Mouse (Mus musculus) thymus, postnatal 10 days (tissue): ENCODE results near the gene Gm45062.

Experiments
- DNase-seq, 2 experiments: peaks; one replicate each; pipeline ENCODE4 v3.0.0; 2021; ENCODE audit warnings: low spot score in 2 of 2

Gm45062 gene

DNA sequence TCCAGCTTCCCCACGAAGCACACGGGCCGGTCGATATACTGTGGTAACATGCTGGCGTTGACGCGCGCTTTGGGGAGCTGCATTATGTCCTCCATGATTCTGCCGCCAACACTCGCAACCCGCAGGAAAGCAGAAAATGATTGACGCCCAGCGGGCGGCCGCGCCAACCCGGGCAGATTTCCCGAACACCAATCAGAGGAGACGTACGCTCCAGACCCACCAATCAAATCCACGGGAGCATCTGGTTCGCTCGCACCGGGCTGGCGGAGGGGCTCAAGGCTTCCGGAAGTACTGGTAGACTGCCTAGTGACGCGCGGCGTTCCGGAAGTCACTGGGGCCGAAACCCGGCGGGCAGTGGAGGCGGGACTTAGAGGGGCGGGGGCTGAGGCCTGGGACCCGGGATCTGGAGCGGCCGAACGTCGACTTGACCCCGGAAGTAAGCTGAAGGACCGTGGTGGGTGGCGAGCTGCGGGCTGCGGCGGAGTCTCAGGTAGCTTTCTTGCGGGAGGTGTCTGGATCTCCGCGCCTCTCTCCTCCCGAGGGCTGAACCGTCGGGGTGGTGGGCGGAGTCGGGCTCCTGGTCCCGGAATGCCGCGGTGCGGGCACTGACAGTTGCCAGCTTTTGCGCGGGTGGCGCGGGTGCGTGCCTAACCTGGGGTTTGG is at the start of gene Gm45062, which contains the start of the genes Rpa3 and Umad1:
Gm45062 (plus strand) TSS at position 447 of the 663 bp plus-strand sequence.
Rpa3 (minus strand) TSS at position 170 of the 663 bp plus-strand sequence.
Umad1 (plus strand) TSS at position 285 of the 663 bp plus-strand sequence.
- peak; percentile 92 to 95 for DNase-seq

DNA sequence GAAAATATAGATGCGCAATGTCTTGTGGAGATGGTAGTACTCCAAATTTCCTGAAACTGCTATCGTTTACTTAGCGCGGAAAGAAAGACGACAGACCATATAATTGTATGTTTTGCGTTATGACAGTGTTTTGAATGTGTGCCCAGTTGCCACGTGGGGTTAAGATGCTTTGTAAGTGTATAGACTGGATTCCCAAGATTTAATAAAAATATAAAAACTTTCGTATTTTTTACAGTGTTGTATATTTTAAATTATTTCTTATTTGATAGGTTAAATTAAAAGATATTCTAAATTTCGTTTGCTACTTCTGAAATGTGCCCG is 49.4 kb upstream of the Gm45062 start:
- DNase-seq = no peak

DNA sequence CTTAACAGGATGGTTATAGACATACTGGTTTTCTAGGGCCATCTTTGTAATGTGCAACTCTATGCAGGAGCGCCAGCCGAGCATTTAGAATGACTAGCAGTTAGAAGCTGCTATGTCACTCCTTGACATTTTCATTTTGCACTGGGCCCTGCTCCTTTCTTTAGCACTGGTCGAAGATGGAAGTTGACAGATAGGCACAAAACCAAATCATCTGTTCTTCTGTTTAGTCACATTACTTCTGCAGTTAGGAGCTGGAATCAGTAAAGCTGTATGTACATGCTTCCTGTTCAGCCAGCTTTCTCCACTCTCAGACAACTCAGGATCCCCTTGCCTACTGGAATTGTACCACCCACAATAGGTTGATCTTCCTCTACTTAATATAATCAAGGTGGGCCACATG is 48.6 kb upstream of the Gm45062 start:
- no peak for DNase-seq

DNA sequence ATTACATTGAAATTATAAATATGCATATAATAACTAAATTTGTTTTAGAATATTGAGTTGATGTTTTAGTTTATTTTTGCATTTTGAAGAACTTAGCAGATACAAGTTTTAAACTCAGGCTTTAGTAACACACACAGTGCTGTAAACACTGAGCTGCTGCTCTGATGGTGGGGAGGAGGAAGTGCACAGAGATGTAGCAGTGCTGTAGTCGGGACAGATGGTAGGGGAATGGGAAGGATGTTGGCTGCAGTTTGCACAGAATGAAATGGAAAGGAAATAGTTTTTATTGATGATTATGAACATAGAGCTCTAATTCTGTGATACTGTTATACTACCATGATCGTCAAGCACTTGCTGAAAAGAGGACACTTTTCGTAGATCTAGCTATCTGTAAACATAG is 32.2 kb upstream of the Gm45062 start:
- no peak for DNase-seq

DNA sequence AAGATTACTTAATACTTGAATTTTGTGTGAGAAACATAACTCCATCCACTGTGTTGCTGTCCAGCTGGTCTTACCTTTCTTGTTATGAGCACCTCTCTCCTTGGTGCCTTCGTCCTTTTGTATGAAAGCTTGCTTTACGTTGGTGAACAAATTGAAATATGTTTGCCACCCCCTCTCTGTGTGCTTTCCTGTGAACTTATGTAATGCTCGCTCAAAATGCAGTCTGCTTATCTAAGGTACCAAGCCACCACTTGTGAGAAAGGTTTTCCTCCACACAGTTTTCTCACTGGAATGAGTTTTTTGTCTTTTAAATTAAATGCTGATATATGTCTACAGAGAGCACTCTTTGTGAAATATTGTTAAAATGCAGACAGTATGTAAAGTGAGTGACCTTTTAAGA is 30.7 kb upstream of the Gm45062 start:
- no peak for DNase-seq

DNA sequence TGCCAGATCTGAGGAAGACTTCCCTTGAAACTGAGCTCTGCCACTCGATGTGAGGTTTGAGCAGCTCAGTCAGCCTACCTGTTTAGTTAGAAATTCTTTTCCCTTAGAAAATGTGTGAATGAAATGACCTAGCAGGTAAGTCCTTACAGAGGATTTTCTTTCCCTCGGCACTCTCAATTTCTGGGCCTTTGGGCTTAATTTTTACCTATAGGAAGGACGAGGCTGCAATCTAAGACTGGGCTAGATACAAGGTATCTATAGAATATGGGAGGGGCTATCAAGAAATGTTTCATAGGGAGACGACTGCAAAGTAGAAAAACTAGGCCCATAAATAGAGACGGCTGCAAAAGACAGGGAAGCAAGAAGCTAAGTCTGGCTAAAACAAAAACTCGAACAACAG is 934 bp upstream of the Gm45062 start:
- no peak for DNase-seq

DNA sequence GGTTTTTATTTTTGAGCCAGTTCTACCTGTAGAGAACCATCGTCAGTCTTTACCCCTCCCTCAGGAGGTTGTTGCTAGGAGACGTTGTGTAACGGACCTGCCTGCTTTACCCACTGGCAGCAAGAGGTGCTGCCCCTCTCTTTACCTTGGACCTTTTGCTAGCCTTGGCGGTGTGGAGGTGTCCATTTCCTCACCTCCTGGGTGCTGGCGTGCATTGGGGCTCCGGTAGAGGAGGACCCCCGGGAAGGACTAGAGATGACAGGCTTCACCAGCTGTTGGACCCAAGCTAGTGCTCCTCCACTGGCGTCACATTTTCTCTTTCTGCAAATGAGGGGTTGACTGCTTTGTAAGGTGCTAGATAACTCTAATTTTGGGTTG is 406 bp downstream of the Gm45062 start:
- no peak for DNase-seq

DNA sequence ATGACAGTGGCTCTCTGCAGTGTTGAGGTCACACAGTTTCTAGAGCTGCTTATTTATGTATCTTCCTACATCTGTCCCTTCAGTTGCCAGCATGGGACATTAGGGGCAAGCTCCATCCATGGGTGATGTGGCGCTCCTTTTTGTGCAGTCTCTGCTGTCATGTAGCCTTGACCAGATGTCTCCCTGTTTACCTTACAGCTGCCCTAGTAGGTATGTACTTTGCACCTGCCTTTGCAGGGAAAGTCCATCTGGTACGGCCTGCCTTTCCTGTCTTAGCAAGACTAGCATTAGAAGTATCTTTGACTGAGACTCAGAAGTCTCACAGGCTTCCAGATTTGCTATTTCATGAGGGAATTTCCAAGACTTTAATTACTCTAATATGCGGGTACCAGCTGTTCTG is 11.8 kb downstream of the Gm45062 start:
- DNase-seq = no peak

DNA sequence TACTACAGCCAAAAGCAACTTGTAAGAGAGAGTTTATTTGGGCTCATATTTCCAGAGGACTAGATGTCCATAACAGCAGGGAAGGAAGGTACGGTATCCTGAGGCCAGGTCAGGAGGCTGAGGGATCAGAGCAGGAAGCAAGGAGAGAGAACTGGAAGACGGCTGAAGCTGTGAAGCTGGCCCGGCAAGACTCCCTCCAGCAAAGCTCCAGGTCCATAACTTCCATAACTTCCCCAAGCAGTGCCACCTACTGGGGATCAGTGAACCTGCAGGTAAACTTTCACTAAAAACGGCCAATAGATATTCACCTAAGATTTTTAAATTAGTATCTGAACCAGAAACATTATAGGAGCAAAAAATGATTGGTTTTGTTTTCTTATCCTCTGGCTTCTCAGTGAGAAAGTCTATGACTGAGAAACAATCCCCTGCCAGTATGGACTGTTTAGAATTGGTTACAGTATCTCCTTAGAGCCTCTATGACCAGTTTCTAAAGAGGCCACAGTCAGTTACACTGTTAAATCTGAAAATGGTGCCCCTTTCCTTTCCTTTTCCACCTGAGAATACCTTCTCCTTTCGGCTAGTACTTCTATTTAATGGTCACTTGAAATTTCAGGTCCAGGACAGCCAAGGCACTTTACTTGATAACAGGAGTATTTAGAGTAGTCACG is 15.3 kb downstream of the Gm45062 start:
- peak; percentile 32 to 64 for DNase-seq

DNA sequence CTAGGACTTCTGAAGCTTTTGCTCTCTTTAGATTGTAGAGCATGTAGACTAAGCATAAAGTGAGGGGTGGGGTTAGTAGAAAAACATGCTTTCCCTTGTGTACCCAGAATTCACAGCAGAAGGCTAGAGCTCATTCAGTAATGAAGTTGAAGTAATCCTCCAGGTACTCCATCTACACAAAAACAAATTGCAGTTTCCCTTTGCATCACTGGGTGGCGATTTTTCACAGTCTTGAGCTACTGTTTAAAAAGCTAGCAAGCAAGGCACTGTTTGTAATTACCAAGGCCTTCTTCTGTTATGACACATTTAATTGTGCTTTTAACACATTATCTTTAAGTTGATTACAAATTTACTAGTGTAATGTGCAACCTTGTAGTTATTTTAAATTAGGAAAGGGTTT is 15.8 kb downstream of the Gm45062 start:
- DNase-seq = peak; percentile 87 to 90

DNA sequence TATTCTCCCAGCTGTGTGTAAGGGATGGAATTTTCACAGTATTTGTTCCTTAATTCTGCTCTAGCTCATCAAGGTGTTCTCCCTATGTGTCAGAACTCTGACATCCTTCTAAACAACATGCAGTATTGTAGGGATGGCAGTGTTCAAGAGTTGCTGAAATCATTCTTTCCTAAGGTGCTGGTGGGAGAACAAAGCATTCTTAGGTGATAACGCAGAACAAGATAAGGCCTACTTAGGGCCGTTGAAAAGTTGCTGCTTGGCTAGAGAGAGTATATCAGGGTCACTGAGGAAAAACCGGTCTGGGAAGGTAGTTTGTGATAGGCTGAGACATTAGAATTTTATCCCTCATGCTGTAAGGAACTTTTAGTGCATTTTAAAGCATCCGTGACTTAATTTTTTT is 17.2 kb downstream of the Gm45062 start:
- no peak for DNase-seq

DNA sequence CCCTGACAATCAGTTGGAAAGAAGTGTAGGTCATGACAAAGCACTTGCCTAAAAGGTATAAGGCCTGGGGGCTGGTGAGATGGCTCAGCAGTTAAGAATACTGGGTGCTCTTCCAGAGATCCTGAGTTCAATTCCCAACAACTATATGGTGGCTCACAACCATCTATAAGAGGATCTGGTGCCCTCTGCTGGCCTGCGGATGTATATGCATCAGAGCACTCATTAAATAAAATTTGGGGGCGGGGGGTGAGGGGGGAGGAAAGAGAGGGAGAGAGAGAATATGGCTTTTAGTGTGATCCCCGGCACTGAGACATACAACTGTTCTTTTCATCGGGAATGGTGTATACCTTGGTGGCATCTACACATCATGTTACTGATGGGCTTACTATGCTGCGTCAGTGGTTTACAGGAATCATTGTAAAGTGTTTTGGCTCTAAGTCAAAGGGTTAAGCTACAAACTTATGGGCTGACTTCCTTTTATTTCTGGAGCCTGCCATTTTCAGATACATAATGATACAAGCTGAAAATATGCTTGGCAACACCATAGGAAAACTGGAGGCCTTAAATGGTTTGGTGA is 19.3 kb downstream of the Gm45062 start:
- peak in 1 of 2 experiments; percentile 46 for DNase-seq

DNA sequence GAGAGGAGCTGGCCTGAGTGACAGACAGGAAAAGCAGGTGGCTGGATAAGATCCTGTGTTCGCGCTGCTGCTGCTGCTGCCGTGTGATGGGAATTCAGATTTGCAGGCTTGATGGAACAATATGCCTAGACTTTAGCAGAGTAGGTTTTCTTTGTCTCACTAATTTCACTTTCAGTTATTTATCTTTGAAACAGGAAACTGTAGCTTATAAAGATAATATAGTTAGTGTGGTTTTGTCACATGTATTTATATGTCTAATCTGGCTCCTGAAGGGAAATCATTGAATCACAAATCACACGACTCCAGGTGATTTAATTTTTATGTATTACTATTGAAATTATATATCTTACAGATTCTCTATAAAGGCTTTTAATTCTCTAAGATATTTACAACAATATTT is 24.0 kb downstream of the Gm45062 start:
- no peak for DNase-seq

DNA sequence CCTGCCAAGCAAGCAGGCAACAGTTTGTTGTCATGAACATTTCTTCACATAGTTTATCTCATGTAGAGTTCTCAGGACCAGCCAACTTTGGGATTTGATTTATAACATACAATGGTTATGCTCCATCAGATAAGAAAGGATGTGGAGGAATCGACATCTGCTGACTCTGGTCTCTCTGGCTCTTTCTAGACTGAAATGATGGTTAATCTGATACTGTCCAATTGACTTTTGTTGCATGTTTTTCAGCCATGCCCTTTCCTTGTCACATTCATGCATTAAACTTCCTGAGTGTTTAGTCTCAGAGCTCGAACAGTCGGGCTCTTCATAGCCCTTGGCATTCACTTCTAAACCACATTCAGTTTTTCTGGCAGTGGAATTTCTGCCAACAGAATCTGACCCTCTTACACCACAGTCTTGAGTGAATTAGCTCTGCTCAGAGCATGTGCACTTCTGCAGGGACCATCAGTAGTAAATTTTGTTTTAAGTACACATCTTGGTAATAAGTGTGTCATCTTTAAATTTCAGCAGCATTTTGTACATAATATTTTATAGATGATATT is 26.2 kb downstream of the Gm45062 start:
- no peak for DNase-seq

DNA sequence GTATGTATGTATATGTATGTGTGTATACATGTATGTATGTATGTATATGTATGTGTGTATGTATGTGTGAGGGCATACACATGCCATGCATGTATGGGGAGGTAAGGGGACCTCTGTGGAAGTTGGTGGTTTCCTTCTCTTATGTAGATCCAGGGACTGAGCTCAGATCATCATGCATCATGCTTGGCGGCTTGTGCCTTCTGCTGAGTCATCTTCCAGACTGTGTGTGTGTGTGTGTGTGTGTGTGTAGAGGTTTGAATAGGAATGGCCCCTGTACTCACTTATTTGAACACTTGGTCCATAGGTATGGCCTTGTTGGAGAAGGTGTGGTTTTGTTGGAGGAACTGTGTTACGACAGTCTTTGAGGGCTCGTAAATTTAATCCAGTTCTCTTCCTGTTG is 26.9 kb downstream of the Gm45062 start:
- DNase-seq = no peak

DNA sequence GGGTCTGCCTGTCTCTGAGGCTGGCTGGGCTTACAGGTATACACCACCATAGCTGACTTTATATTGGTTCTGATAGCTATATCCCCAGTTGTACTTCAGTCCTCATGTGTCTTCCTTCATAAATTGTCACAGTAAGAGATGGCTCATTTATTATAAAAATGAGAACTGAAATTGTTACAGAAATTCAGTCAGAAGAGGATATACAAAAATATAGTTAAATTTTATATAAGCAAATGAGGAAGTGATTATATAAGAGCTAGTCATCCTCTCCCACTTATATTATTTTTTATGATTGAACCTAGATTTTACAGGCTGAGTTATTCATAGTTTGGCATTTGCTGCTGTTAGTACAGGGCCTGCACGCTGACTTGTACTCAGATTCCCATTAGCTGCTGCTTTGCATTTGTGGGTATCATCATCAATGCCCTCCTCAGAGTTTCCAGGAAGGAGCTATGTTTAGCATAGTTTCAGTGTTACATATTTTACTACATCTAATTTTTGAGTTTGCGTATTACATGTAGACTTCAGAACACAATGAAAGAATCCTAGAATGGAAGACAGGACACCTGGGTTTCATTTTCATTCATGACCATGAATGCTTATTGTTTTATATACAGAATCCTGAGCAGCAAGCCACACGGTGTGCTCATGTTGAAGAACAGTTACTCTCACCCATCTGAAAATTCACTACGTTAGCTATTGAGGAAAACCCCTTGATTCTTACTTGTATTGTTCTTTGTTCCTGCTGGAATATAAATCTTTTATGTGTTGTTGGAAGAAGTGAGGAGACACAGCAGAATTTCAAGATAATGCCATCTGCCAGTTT is 29.7 kb downstream of the Gm45062 start:
- DNase-seq = no peak

DNA sequence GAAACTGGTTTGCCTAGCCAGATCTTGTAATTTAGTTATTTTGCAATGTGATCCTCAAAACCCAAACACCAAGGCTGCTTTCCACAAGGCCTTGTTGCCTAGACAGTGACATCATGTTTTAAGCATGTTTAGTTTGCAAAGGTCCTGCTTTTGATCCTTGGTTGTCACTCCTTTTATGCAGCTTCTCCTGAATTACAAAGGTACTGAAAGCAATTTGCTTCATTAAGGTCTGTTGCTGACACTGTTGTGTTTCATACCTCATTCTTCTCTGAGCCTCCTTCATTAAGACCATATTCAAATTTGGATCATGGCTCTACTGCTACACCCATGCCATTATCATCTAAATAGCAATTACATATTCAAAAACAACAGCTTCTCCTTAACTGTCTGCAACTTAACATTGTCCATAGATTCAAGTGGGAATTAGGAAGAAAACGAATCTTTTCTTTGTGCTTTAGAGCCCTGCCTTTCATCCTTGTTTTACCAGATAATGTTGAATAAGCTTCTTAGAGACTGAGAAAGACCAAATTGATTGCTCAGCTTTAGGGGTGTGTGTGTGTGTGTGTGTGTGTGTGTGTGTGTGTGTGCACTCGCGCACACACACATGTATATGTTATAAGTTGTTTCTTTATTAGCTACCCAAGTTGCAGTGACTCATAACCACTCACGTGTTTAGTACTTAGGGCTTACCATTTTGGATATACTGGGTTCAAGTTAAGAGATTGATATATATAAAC is 35.0 kb downstream of the Gm45062 start:
- no peak for DNase-seq

DNA sequence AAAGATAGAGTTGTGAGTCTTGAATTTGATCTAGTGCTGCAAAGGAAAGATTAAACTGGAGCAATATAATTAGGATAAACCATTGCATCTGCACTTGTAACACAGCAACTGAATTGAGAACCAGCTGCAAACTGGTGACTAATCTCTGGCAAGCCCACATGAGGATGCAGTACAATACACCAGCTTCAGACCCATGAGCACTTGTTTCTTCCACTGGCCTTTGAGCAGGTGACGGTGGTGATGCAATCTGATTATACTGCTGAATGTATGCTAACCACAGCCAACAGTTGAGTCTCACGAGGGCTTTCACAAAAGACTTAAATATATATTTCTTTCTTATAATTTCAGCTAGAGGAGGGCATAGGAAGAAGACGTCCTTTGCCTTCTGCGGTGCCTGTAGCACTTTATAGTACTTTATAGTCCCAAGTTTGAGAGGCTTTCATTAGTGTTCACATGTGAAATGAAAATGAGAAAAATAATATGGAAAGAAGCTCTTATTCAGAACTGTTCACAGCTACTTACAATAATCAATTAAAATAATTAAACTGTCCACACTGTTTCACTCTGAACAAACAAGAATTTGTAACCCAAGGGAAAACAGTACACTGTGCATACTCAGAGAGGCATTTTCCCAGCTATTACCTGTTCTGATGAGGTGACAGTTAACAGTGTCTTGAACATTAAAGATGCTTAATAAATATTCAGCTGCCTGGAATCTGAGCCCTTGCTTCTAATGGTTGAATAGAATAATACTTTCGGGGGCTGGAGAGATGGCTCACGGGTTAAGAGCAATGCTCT is 40.0 kb downstream of the Gm45062 start:
- DNase-seq = peak; percentile 32 to 36

DNA sequence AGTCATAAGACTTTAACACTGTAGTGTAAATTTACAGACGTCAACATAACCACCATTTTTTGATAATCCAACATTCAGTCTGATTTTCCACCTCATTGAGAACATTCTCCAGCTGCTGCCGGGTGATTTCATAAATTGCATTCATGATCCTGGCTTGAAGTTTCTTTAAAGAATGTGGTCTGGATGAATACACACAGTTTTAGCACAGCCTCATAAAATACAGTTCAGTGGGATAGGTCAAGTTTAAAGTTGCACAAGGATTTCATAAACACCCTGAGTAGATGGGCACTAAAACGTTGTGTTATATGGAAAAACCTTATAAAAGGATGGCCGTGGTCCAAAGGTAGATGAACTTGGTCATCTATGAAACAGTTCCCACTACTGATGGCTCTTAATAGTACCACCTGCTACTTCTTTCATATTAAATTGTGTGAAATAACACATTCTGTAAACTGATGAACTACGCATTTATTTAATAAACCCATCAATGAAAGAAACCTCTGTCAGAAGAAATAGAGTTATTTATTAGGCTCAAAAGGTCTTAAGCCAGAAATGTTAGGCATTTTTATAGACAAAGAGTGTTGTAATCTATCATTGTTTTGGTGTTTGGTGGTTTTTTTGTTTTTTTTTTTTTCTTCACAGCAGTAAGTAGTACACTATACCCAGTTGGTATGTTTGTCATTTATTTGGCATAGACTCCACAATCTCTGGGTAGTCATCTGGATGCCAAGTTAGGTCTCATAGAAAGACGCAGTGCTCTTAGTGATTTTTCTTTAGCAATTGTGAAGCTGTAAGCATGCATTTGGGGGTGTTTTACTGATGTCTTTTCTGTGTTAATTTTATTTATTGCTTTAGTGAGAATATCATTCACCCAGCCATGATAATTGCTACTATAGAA is 48.9 kb downstream of the Gm45062 start:
- no peak for DNase-seq

DNA sequence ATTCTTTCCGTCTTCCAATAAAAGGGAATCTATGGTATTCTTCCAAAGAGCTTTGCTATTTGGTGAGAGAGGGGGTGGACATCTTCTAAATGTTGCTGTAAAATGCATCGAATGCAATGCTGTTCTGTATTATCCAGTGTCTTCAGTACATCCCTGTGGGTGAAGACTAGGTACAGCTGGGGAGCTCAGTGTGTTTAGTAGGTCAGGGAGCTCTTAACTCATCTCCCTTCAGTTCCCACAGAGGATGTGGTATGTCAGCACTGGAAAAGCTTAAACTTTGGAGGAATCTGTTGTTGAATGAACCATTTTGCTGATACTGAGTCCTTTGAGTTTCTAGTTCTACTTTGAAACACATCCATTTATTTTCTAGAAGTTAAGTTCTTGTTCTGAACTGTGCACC is 53.3 kb downstream of the Gm45062 start:
- peak; percentile 16 to 17 for DNase-seq
